Mouse (Mus musculus) CD4-positive naive resting alpha-beta T cell, adult 57 days (primary cell): ENCODE measurements around the gene Cobll1. TPM values are rescaled to one million over a fixed set of nuclear protein-coding genes. Genes with fewer than 3 reads are reported as not detected.

Source experiments
- total RNA-seq: library from RNA; stranded (reverse); gene quantifications from one replicate; pipeline ENCODE4 v1.2.4, GENCODE M21; 2023

Gene Cobll1
- total RNA-seq: 2.9 TPM

DNA sequence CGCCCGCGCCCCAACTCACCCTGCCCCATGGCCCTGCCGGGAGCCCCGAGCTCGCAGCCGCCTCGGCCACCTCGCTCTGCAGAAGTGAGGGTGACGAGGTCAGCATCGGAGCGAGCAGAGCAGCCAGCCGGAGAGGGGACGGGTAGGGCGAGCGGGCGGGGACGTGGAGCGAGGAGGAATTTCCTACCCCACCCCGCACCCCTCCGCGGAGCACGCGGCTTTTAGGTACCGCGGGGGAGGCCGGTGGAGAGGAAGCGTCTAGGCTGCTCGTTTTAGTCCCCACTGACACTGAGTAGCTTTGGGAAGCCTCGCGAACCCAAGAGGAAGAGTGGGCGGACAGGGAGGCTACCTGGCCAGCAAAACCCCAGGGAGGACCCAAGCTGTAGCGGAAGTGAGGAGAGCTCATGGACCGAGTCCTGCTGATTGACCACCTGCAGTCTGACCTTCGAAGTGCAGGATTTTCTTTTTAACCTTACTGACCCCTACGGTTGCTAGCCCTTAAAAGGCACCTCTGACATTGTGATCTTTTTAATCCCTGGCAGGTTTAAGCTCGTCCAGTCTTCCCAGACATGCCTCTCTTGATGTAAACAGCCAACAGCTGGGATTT lies at the start of gene Cobll1:
TSS of gene Cobll1 (minus strand) at position 440 of the 607 bp plus-strand sequence.

Other genes starting within 250 kb of the Cobll1 start
- not detected for gene Grb14, start 214.4 kb downstream of the Cobll1 start, total RNA-seq
- not detected for gene Slc38a11, start 124.6 kb upstream of the Cobll1 start, total RNA-seq